Mouse (Mus musculus): ENCODE data around the gene Slit1.

DNA sequence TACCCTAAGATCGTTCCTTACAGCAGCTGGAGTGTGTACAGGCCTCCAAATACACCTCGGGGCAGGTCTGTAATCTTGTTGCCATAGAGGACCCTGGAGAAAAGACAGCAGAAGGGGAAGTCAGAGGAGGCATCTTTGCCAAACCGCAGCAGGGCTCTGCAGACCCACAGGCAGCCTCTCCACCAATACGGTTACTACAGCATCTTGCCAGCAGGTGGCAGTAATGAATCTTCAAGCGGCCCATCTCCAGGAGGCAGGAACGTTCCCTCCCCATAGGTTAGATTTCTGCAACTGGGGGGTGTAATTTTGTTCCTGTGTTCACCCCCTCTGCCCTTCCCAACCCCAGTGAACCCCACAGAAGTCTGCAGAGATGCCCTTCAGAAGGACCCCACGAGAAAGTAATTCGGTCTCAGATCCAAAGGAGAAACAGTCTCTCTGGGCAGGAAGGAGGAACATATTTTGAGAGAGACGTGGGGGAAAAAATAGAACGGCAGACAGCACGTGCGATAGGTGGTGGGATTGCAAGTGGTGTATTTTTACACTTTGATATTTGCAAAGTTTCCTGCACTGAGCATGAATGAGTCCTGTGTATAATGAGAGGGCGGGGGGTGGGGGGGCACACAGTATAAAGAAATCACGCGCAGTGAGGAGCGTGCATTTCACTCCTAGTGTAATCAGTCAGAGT lies 96.4 kb downstream of the Slit1 start:
- TF ChIP-seq GATA1 (IDR thresholded peaks at IDR 0.05; ENCODE audit: low read length): no peak
- TF ChIP-seq TAL1 (IDR thresholded peaks at IDR 0.05; ENCODE audit: low read length): no peak
